Mouse (Mus musculus) layer of hippocampus, postnatal 10 days (tissue): ENCODE results near the gene Igdcc3. TPM values are rescaled to one million over a fixed set of nuclear protein-coding genes. Genes with fewer than 3 reads are reported as not detected.
A peak's percentile ranks its signal among the peaks of the same experiment; 100 is the strongest.

Experiments
- DNase-seq, 2 experiments: peaks; one replicate each; pipeline ENCODE4 v3.0.0; 2021; ENCODE audit warnings: low spot score in 2 of 2
- total RNA-seq, 2 experiments: library from RNA; stranded (reverse); gene quantifications; 2 replicates each; pipeline ENCODE4 v1.2.3; 2021

Gene Igdcc3
- total RNA-seq, 2 experiments from 2014 or later, result 5.4 to 7.1 TPM

GRCm38 (mm10) chr9:65175939-65176871 is 35.2 kb downstream of the Igdcc3 start:
- peak; percentile 43 to 50 for DNase-seq

GRCm38 (mm10) chr9:65177497-65177896 is 36.5 kb downstream of the Igdcc3 start:
- no peak for DNase-seq

- no peak for DNase-seq
Measured at GRCm38 (mm10) chr9:65177912-65178311, 36.9 kb downstream of the Igdcc3 start.

GRCm38 (mm10) chr9:65178336-65179213 is 37.6 kb downstream of the Igdcc3 start:
- DNase-seq, result peak; percentile 41

- no peak for DNase-seq
Measured at GRCm38 (mm10) chr9:65179817-65180624, 39.0 kb downstream of the Igdcc3 start.

- peak; percentile 91 to 92 for DNase-seq
Measured at GRCm38 (mm10) chr9:65188599-65188998, 47.6 kb downstream of the Igdcc3 start.

- DNase-seq, result no peak
Measured at GRCm38 (mm10) chr9:65190306-65190705, 49.3 kb downstream of the Igdcc3 start.

- no peak for DNase-seq
Measured at GRCm38 (mm10) chr9:65191389-65191754, 50.4 kb downstream of the Igdcc3 start.

- DNase-seq, result no peak
Measured at GRCm38 (mm10) chr9:65191755-65192469, 50.9 kb downstream of the Igdcc3 start.

- DNase-seq, result no peak
Measured at GRCm38 (mm10) chr9:65193214-65193613, 52.2 kb downstream of the Igdcc3 start.

GRCm38 (mm10) chr9:65195053-65195452 is 54.1 kb downstream of the Igdcc3 start, which contains the start of gene Parp16:
TSS of gene Parp16 (plus strand) at chr9:65195353.
- no peak for DNase-seq

GRCm38 (mm10) chr9:65195621-65195981 is 54.6 kb downstream of the Igdcc3 start:
- DNase-seq, result peak in 1 of 2 experiments; percentile 37

GRCm38 (mm10) chr9:65195982-65196737 is 55.2 kb downstream of the Igdcc3 start:
- no peak for DNase-seq

- DNase-seq, result peak; percentile 97
Measured at GRCm38 (mm10) chr9:65196738-65197569, 56.0 kb downstream of the Igdcc3 start.

GRCm38 (mm10) chr9:65197826-65198225 is 56.8 kb downstream of the Igdcc3 start:
- no peak for DNase-seq

GRCm38 (mm10) chr9:65199723-65200122 is 58.7 kb downstream of the Igdcc3 start:
- DNase-seq, result no peak

- no peak for DNase-seq
Measured at GRCm38 (mm10) chr9:65200606-65201005, 59.6 kb downstream of the Igdcc3 start.

GRCm38 (mm10) chr9:65201021-65201380 is 60.0 kb downstream of the Igdcc3 start:
- no peak for DNase-seq
